Mouse (Mus musculus) mouse embryonic stem cell (cell line): Measurements from ENCODE around the gene Cyb5r4.
"Not testable (repeated sequence)": the region's sequence is repeated elsewhere in the genome, so short reads cannot be mapped to it uniquely, and the experiment has no call there.

Source experiments
- in situ Hi-C, 2 experiments: fragments of 300-500 bp; cut with MboI; formaldehyde crosslinking; loops; 1 replicate in 1 of 2; 3 replicates in 1 of 2; pipeline ENCODE4 v1.14.3; 2019 to 2020; ENCODE audit warnings: low sequenced_read_pairs in 2 of 2, low pct_unique_long_range_greater_than_20kb in 1 of 2, mixed read lengths in 1 of 2; ENCODE audit not compliant: unreplicated experiment in 1 of 2

The Cyb5r4 gene

DNA sequence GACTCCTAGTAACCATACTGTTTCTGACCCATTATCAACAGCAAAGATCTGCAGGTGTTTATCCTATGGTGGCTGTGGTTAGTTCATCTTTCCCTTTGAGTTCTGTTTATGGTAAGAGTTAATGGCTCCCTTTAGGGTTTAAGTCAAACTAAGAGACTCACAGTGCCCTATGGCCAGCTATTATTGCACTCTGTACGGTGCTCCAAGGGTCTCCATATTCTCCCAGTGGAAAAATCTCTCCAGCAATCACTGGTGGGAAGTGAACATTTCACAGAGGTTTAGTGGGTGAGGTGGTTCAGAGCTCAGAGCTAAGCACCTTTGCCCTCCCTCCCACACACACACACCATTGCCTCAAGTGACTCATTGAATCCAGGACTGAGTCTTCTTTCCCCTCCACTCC lies 94.2 kb downstream of the Cyb5r4 start:
- in situ Hi-C loops: no loop called here

DNA sequence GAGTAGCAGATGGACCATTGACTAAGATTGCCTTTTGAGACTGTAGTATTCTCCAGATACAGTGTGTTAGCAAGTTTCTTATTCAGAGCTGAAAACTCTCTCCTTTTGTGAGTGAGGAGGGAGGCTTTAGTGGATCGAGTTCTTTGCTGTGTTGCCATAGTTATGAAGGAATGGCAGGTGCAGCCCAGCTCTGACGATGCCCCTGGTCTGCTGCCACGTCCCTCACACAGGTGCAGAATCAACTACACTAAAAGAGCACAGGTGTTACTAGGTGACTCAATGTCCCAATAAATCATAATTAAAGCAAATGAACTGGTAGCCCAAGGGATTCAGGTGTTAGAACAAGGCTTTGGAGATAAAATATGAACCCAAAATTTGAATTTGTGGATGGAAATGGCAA lies 97.2 kb downstream of the Cyb5r4 start:
- in situ Hi-C loops: no loop called here

DNA sequence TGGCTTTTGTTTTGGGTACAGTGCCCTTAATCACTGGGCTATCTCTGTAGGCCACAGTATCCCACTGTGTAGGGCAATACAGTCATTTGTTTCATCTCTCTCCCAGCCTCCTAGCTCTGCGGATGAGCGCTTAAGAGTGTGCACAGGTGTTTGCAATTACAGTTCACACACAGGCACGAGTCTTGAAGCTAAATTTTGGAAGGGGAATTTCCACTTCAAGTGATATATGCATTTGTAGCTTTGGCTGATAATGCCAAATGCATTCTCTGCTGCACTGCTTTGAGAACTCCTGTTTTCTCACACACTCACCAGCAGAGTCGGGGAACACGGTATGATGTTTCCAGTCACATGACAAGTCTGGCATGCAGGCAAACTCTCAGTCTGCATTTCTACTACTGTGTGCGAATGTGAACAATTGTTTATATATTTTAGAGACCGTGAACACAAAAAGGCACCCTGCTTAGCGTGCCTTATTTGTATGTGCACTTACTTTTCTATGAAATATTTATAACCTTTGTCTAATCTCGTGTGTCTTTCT lies 100.2 kb downstream of the Cyb5r4 start:
- in situ Hi-C loops: no loop called here

DNA sequence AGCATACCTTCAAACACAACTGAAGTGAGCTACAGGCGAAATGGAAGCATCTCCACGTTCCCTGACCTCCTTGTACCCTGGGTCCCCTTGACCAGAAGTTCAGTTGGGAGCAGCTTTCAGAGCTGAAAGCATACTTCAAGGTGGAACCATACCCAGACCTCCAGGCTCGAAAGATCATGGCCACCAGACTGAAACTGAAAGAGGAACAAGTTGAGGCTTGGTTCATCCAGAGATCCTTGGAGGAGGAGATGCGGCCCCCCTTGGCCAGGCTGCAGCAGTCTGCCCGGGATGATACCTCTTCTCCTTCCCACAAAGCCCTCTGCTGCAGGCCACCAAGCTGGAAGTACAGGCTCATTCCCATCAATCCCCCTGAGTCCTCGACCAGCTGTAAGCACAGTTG lies 105.2 kb downstream of the Cyb5r4 start:
- in situ Hi-C loops: not testable (repeated sequence)
